In the genomic region with DNA sequence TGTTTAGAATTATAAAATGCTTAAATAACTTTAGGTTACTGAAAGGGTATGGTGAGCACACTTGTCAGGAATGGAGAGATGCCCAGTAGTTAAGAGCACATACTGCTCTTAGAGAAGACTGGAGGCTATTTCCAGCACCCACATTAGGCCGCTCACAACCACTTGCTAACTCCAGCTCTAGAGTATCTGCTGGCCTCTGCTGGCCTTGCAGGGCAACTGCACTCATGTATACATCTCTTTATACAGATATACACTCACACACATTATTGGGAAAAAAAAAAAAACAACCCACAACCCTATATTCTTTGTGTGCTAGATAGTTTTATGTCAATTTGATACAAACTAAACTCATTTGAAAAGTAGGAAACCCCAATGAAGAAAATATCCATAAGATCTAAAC, we compare ENCODE assay signal across 21 mouse cellular contexts.
DNase-seq lines count a peak whose midpoint lies in the region; ATAC-seq and TF ChIP-seq lines count a peak whose summit lies in the region.
"Had no signal": no experiment of that assay in that cellular context is flagged by ENCODE, and none has a peak within 500 bp of the region (broad histone marks: within the 10 kb centered on the region; RNA-seq: fewer than 3 reads in every experiment).

No protein-coding gene starts in this region.

- no peak for ATAC-seq in liver, embryonic 14.5 days (ENCODE audit: insufficient read depth)
- no peak for ATAC-seq in erythroblast, adult 5-6 weeks (replicated peaks; ENCODE audit: low FRiP score, poor library complexity, severe bottlenecking)
- ATAC-seq: forebrain, postnatal 0 days; inflammation-experienced regulatory T-cells, adult 6 months; midbrain, embryonic 16.5 days had no signal

- TF ChIP-seq CTCF in liver, embryonic 14.5 days (IDR thresholded peaks at IDR 0.05; ENCODE audit: low read depth) = peak; percentile 29; the same call in 1 of the 2 replicates
- TF ChIP-seq CTCF in E14TG2a.4 (conservative IDR thresholded peaks at IDR 0.05; ENCODE audit: low read length) = peak; percentile 64
- peak; percentile 18; the same call in 1 of the 2 replicates for TF ChIP-seq CTCF in brain, embryonic 14.5 days (IDR thresholded peaks at IDR 0.05; ENCODE audit: borderline replicate concordance, extremely low read depth, insufficient read depth, insufficient read length)

- H3K27me3 ChIP-seq in liver, embryonic 14.5 days (ENCODE audit: control insufficient read depth, insufficient read depth, low read length) = no peaks in the 10 kb centered on the region
- H3K27me3 ChIP-seq in E14TG2a.4 (ENCODE audit: insufficient read depth, low read length) = no peaks in the 10 kb centered on the region
- H3K27me3 ChIP-seq: liver, embryonic 15.5 days had no signal

- H3K4me2 ChIP-seq in liver, embryonic 14.5 days (ENCODE audit: low read depth) = no peak overlapping the region
- H3K4me2 ChIP-seq: heart, embryonic 11.5 days; liver, embryonic 15.5 days had no signal

- no peak overlapping the region for H3K9ac ChIP-seq in liver, embryonic 14.5 days (replicated peaks)
- H3K9ac ChIP-seq: forebrain, postnatal 0 days; liver, embryonic 15.5 days had no signal

- TF ChIP-seq EP300 in liver, embryonic 14.5 days (IDR thresholded peaks at IDR 0.05; ENCODE audit: low read depth) = no peak

- H3K4me1 ChIP-seq in liver, embryonic 14.5 days (replicated peaks; ENCODE audit: control insufficient read depth in 2 of 2, insufficient read depth in 2 of 2, low read length in 1 of 2) = no peaks in the 10 kb centered on the region
- no peaks in the 10 kb centered on the region for H3K4me1 ChIP-seq in E14TG2a.4 (replicated peaks; ENCODE audit: low read depth, low read length)
- H3K4me1 ChIP-seq: liver, embryonic 15.5 days had no signal

- H3K9me3 ChIP-seq in liver, embryonic 14.5 days (ENCODE audit: control insufficient read depth, low read length) = no peaks in the 10 kb centered on the region
- H3K9me3 ChIP-seq in E14TG2a.4 (ENCODE audit: low read length) = no peaks in the 10 kb centered on the region
- H3K9me3 ChIP-seq: liver, embryonic 15.5 days had no signal

- peak; percentile 37 for DNase-seq in heart, adult 11 months
- no peak for DNase-seq in heart, postnatal 4 days
- no peak for DNase-seq in liver, embryonic 14.5 days (ENCODE audit: low read depth in 3 of 3, low spot score in 3 of 3)
- no peak for DNase-seq in liver
- no peak for DNase-seq in brain, embryonic 14.5 days (ENCODE audit: low read depth)
- no peak for DNase-seq in thymus, postnatal 25 days
- DNase-seq: cerebellum, postnatal 10 days; forebrain, postnatal 0 days; gastrocnemius, postnatal 14 days; heart, postnatal 36 days; kidney, postnatal 10 days; layer of hippocampus, adult 9-11 months; right cerebral cortex, postnatal 14 days had no signal

- H3K36me3 ChIP-seq in liver, embryonic 14.5 days (replicated peaks; ENCODE audit: control insufficient read depth, insufficient read depth, low read depth) = no peaks in the 10 kb centered on the region
- no peaks in the 10 kb centered on the region for H3K36me3 ChIP-seq in E14TG2a.4 (ENCODE audit: insufficient read depth, low read length)
- H3K36me3 ChIP-seq: liver, embryonic 15.5 days had no signal

- no peak for TF ChIP-seq POLR2A in brain, embryonic 14.5 days (IDR thresholded peaks at IDR 0.05; ENCODE audit: borderline replicate concordance, extremely low read depth, insufficient read depth, insufficient read length, poor library complexity, severe bottlenecking)

- no peak overlapping the region for H3K4me3 ChIP-seq in liver, embryonic 14.5 days (ENCODE audit: insufficient read depth in 1 of 2, low read depth in 2 of 2, low read length in 2 of 2)
- no peak overlapping the region for H3K4me3 ChIP-seq in E14TG2a.4 (replicated peaks; ENCODE audit: low read length)
- H3K4me3 ChIP-seq: erythroblast, embryonic 14.5 days; liver, embryonic 15.5 days had no signal

- WGBS in liver, embryonic 14.5 days (ENCODE audit: insufficient replicate concordance) = 56% methylated on average over 1 of the region's 1 CpGs

- H3K27ac ChIP-seq in liver, embryonic 14.5 days = no peak overlapping the region
- H3K27ac ChIP-seq: liver, embryonic 15.5 days; macrophage had no signal
